Mouse (Mus musculus) ZHBTc4 (cell line): ENCODE measurements around the gene Ube3c.

Experiments
- DNase-seq: peaks from one replicate; pipeline ENCODE4 v3.0.0-alpha.2; 2011; ENCODE audit warnings: low read depth, low spot score

Gene Ube3c

DNA sequence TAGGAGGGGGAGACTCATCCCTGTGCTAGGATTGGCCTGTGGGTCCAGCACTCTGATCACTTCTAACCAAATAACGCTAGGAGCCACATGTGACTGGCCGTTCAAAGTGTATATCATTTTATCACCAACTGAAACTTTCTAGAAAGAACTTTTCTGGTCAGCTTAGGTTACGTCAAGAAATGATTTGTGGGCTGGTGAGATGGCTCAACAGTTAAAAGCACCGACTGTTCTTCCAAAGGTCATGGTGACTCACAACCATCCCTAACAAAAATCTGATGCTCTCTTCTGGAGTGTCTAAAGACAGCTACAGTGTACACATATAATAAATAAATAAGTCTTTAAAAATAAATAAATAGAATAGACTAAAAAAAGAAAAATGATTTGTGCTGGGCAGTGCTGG lies 103.5 kb downstream of the Ube3c start:
- DNase-seq, result no peak

- no peak for DNase-seq
Observed at GRCm38 (mm10) chr5:29674305-29674704, 105.3 kb downstream of the Ube3c start.

DNA sequence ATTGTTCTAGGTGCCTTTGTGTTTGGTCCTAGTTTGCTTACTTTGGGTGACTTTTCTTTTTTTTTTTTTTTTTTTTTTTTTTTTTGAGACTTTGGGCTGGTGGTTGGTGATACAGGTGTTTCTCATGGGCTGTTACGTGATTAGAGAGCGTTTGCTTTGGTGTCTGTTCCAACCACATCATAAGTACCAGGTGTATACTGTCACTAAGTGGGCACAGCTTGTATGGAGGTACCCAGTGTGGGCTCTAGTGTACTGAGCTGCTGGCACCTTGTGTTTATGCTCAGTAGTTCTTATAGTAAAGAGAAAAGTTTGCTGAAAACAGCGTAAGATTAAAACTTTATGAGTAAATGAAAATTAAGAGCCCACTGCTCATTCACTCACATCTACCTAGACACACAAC lies 107.4 kb downstream of the Ube3c start:
- no peak for DNase-seq

DNA sequence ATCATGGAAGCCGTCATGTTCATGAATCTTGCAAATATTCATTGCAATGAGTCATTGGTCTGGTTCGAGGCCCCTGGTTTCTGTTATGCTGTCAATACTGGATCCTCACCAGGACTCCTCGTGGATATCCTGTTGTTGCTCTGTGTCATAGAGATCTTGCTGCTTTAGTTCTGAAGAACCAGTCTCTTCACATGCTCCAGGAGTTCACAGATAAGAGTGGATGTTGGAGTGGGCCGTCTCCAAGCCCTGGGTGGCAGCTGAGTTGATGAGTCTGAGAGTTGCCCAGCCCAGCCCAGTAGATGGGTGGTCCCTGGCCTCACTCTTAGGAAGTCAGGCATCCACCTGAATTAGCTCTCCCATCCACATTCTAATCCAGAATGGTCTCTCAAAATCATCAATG lies 116.0 kb downstream of the Ube3c start:
- no peak for DNase-seq

DNA sequence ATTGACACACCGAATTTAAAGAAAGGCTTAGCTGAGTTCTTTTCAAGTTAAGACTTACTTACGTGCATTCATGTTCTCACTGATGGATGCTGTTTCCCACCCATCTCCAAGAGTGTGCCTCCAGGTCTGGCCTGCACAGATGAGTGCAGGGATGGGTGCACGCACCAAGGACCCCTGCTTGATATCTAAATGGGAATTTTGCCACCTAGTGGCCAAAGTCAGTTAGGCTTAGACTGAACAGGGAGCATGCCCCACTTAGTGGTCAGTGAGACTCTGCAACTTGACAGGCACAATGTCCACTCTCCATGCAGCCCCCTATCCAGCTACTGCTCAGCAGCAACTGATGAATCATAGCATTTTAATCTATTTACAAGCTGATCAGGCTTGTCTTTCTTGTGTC lies 118.6 kb downstream of the Ube3c start:
- peak; percentile 73 for DNase-seq

DNA sequence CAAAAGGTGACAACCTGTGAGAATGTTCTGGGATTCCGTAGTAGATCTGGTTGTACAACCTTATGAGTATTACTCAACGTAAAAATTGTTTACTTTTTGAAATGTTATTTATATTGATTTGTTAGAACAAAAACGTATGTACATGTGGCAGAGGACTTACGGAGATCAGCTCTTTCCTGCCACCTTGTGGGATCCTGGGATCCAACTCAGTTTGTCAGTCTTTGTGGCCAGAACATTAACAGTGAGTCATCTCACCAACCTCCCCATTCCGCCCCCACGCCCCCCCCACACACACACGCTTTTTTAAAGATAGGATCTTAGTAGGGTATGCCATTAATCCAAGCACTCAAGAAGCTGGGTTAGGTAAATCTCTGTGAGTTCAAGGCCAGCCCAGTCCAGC lies 119.3 kb downstream of the Ube3c start:
- DNase-seq, result no peak

DNA sequence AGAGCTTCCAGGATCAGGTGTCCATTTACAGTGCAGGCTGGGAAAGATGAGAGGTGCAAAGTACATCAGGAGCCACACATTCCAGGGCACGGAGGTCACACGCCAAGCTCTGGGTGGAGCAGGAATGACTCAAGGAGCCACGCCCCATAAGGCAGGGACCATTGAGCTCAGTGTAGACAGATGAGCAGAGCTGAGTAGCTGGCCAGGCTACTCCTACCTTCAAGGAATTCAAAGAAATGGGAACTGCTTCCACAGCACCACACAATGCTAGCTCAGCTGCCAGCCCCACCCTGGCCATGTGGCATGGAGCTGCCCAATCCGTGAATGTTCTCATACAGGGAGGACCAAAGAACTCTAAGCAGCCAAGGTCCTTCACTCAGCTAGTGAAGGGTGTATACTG lies 129.5 kb downstream of the Ube3c start:
- DNase-seq, result peak; percentile 94

DNA sequence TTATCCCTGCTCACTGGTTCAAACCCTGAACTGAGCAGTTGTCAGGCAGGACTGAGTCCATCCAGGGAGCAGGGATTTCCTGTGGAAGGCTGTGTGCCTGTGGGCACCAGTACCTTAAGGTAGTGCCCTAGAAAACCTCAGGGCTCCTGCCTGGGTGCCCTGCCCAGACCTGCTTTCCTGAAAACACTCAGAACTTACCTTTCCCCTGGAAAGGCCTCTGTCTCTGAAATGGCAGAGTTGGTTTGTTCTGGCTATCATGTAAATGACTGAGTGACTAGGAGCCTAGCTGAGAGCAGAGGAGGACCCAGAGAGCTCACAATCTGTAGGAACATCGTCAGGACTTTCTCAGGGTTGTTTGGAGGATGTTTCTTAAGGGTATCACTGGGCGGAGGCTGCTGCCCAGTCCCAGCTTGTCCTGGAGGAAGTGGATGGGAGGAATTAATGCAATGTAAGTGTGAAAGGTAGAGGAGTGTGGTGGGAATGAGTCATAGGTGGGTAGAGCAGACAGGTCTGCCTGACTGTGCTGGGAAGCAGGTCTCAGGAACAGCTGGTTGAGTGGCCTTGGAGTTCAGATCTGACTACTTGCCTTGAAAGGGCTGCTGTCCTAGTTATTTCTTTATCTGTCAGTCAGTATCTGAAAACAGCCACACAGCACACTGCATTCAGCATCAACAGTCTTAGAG lies 130.6 kb downstream of the Ube3c start:
- DNase-seq, result no peak

GRCm38 (mm10) chr5:29707241-29707640 lies 138.2 kb downstream of the Ube3c start:
- DNase-seq, result no peak

- peak; percentile 46 for DNase-seq
Observed at GRCm38 (mm10) chr5:29708258-29708657, 139.2 kb downstream of the Ube3c start.

DNA sequence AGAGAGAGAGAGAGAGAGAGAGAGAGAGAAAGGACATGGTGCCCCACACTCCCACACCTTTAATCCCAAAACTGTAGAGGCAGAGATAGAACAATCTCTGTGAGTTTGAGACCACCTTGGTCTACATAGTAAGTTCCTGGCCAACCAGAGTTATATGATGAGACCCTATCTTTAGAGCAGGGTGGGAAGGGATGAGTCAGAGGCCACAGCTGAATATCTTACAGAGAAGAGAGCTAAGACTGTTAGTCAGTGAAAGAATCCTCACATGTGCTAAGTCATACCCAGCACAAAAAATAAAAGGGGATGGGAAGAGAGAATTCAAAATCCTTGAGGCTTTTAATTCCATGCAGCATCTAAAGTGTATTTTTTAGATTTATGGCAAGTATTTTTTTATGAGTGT lies 142.6 kb downstream of the Ube3c start:
- no peak for DNase-seq

DNA sequence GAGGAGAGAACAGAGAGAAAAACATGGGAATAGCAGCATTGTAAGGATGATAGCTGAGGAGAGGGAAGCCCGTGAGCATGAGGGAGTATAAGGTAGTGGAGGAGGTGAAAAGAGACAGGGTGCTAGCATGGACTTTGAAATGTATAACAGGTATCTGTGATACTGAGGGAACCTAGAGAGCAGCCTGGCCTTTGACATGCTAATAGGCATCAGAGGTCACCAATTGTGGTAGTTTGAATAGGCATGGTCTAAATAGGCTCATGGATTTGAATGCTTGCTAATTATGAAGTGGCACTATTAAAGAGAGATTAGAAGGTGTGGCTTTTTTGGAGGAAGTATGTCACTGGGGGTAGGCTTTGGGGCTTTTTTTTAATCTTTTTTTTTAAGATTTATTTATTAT lies 143.9 kb downstream of the Ube3c start:
- DNase-seq, result peak; percentile 61

GRCm38 (mm10) chr5:29721159-29721558 lies 152.1 kb downstream of the Ube3c start:
- DNase-seq, result peak; percentile 28

DNA sequence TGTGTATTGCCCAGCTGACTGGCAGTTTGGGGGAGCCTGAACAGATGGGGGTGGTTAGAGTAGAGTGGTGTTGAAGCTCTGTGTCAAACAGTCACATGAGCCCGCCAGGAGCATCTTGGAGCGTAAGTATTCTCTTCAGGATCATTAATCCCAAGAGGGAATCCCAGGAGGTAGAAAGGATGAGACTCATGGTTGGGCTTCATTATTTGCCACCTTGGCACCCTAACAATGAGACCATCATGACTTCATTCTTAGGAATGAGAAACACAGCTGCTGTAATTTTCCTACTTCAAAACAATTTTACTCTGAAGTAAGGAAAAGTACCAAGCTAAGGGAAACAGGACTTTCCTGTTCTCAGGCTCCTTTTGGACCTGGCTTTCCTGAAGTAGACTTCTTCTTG lies 156.3 kb downstream of the Ube3c start:
- DNase-seq, result no peak
